Mouse (Mus musculus) forebrain, postnatal 0 days (tissue): ENCODE data around the gene 2810006K23Rik. TPM values are rescaled to one million over a fixed set of nuclear protein-coding genes. Genes with fewer than 3 reads are reported as not detected.

Experiments
- ATAC-seq: fragments of 200-750 bp; cut with Nextera tagmentation; 2 replicates; pipeline ENCODE4 v1.8.0; 2017; ENCODE audit warnings: mild to moderate bottlenecking, moderate library complexity
- DNase-seq: peaks from one replicate; pipeline ENCODE4 v3.0.0-alpha.2; 2015
- H3K27ac ChIP-seq: fragments of 300-500 bp; sonication (generic); 2 replicates; pipeline ENCODE4 v1.5.1; 2014; ENCODE audit warnings: low read depth, mild to moderate bottlenecking, antibody characterized with exemption, low read length, moderate library complexity, mixed read lengths
- H3K27me3 ChIP-seq: fragments of 300-500 bp; sonication (generic); 2 replicates; pipeline ENCODE4 v1.6.1; 2014; ENCODE audit warnings: mild to moderate bottlenecking, low read length, mixed read lengths; ENCODE audit not compliant: insufficient read depth
- H3K36me3 ChIP-seq: fragments of 300-500 bp; sonication (generic); 2 replicates; pipeline ENCODE4 v1.6.1; 2014; ENCODE audit warnings: mild to moderate bottlenecking, moderate library complexity; ENCODE audit not compliant: insufficient read depth
- H3K4me1 ChIP-seq: fragments of 300-500 bp; sonication (generic); 2 replicates; pipeline ENCODE4 v1.6.1; 2014; ENCODE audit warnings: antibody characterized with exemption; ENCODE audit not compliant: insufficient read depth
- H3K4me2 ChIP-seq: fragments of 300-500 bp; sonication (generic); 2 replicates; pipeline ENCODE4 v1.6.1; 2014; ENCODE audit warnings: low read depth, mild to moderate bottlenecking, moderate library complexity
- H3K4me3 ChIP-seq: fragments of 300-500 bp; sonication (generic); 2 replicates; pipeline ENCODE4 v1.5.1; 2014; ENCODE audit warnings: low read depth, low read length, mixed read lengths
- H3K9ac ChIP-seq: fragments of 300-500 bp; sonication (generic); 2 replicates; pipeline ENCODE4 v1.6.1; 2014; ENCODE audit warnings: mild to moderate bottlenecking
- H3K9me3 ChIP-seq: fragments of 300-500 bp; sonication (generic); 2 replicates; pipeline ENCODE4 v1.6.1; 2016; ENCODE audit warnings: low read length
- CTCF ChIP-seq: sonication (generic); IDR thresholded peaks from 2 replicates; pipeline ENCODE4 v1.5.1; 2016; ENCODE audit warnings: antibody characterized with exemption, control low read depth, low read depth
- WGBS: fragments of 180-500 bp; shearing (Covaris S2); extraction: QIAGEN DNeasy Blood & Tissue Kit; methylation state at CpG from one replicate; pipeline ENCODE4 v1.1.7; 2014; 5-methylcytosine and 5-hydroxymethylcytosine counted together
- polyA plus RNA-seq: library from polyadenylated mRNA; unstranded; fragments of >200 nt; fragmentation: Nextera tagmentation; extraction: Ambion mirVana; gene quantifications from 2 replicates; pipeline ENCODE4 v1.2.1, GENCODE M21; 2015
- total RNA-seq: library from RNA; depleted of rRNA; stranded (reverse); fragments of >200 nt; gene quantifications from 2 replicates; pipeline ENCODE4 v1.2.3, GENCODE M21; 2014

The 2810006K23Rik gene
- total and polyA plus RNA-seq, 2 experiments from 2014 or later = 9.1 to 14.1 TPM

GRCm38 (mm10) chr5:124342897-124343296 lies 15.0 kb downstream of the 2810006K23Rik start:
- peak overlapping the region; percentile 46; the same call in 1 of the 2 replicates for H3K27ac ChIP-seq
- H3K4me1 ChIP-seq = no peaks in the 10 kb centered on the region; the same call in 1 of the 2 replicates
- WGBS = 66% methylated on average over 8 of the region's 8 CpGs
- H3K9me3 ChIP-seq = no peaks in the 10 kb centered on the region
- peaks cover 22% of the 10 kb centered on the region for H3K36me3 ChIP-seq
- no peak overlapping the region for H3K9ac ChIP-seq
- no peaks in the 10 kb centered on the region for H3K27me3 ChIP-seq
- H3K4me3 ChIP-seq = no peak overlapping the region
- H3K4me2 ChIP-seq = no peak overlapping the region
- DNase-seq (no peak), ATAC-seq (no peak)
- TF ChIP-seq CTCF = no peak

GRCm38 (mm10) chr5:124349196-124349595 lies 21.3 kb downstream of the 2810006K23Rik start:
- WGBS = 82% methylated on average over 17 of the region's 17 CpGs
- no peak for DNase-seq
- no peak for ATAC-seq
- Histone ChIP-seq H3K9me3 (no peaks in the 10 kb centered on the region), H3K4me1 (peaks cover 14% of the 10 kb centered on the region), H3K4me3 (no peak overlapping the region), H3K36me3 (peaks cover 36% of the 10 kb centered on the region), H3K27me3 (no peaks in the 10 kb centered on the region), H3K27ac (peak overlapping the region; percentile 96), H3K4me2 (no peak overlapping the region), H3K9ac (no peak overlapping the region)
- no peak for TF ChIP-seq CTCF

- TF ChIP-seq CTCF = no peak
- Histone ChIP-seq H3K4me3 (no peak overlapping the region), H3K27me3 (no peaks in the 10 kb centered on the region), H3K9me3 (no peaks in the 10 kb centered on the region), H3K4me1 (peaks cover 14% of the 10 kb centered on the region), H3K27ac (peak overlapping the region; percentile 96), H3K9ac (no peak overlapping the region), H3K36me3 (peaks cover 29% of the 10 kb centered on the region), H3K4me2 (peak overlapping the region; percentile 94)
- no peak for ATAC-seq
- WGBS = 53% methylated on average over 2 of the region's 2 CpGs
- no peak for DNase-seq
Observed at GRCm38 (mm10) chr5:124350350-124350749, 22.5 kb downstream of the 2810006K23Rik start.

- WGBS = 9% methylated on average over 7 of the region's 7 CpGs
- Histone ChIP-seq H3K36me3 (peaks cover 27% of the 10 kb centered on the region), H3K27me3 (no peaks in the 10 kb centered on the region), H3K4me1 (peaks cover 14% of the 10 kb centered on the region), H3K9ac (peak overlapping the region; percentile 78), H3K27ac (peak overlapping the region; percentile 96), H3K4me2 (peak overlapping the region; percentile 94), H3K4me3 (peak overlapping the region; percentile 83), H3K9me3 (no peaks in the 10 kb centered on the region)
- DNase-seq (peak; percentile 81), ATAC-seq (peak; percentile 66)
- 0 out of 2 replicates have a peak, but pooled peaks have one; percentile 11 for TF ChIP-seq CTCF
Observed at GRCm38 (mm10) chr5:124351111-124351560, 23.2 kb downstream of the 2810006K23Rik start.

- H3K27ac ChIP-seq = peak overlapping the region; percentile 96
- no peak for ATAC-seq
- peak overlapping the region; percentile 94 for H3K4me2 ChIP-seq
- H3K4me3 ChIP-seq = peak overlapping the region; percentile 83
- peaks cover 14% of the 10 kb centered on the region for H3K4me1 ChIP-seq
- TF ChIP-seq CTCF = no peak
- no peaks in the 10 kb centered on the region for H3K27me3 ChIP-seq
- no peaks in the 10 kb centered on the region for H3K9me3 ChIP-seq
- WGBS = 19% methylated on average over 3 of the region's 3 CpGs
- no peak for DNase-seq
- H3K9ac ChIP-seq = peak overlapping the region; percentile 78
- H3K36me3 ChIP-seq = peaks cover 22% of the 10 kb centered on the region
Observed at GRCm38 (mm10) chr5:124351604-124352003, 23.7 kb downstream of the 2810006K23Rik start.

- Histone ChIP-seq H3K9me3 (no peaks in the 10 kb centered on the region), H3K4me2 (peak overlapping the region; percentile 94), H3K4me1 (peaks cover 14% of the 10 kb centered on the region), H3K27me3 (no peaks in the 10 kb centered on the region), H3K4me3 (peak overlapping the region; percentile 83), H3K27ac (peak overlapping the region; percentile 96), H3K9ac (peak overlapping the region; percentile 78), H3K36me3 (peaks cover 18% of the 10 kb centered on the region)
- ATAC-seq = peak; percentile 82
- DNase-seq = peak; percentile 89
- WGBS = under 1% methylated on average over 26 of the region's 30 CpGs
- TF ChIP-seq CTCF = peak; percentile 28; the same call in 1 of the 2 replicates
Observed at GRCm38 (mm10) chr5:124352141-124352920, 24.4 kb downstream of the 2810006K23Rik start.
